In genomic region chr2:102038229-102038894, GRCm38 (mm10) we compare ENCODE assay signal across 7 mouse cellular contexts.
DNase-seq lines count a peak whose midpoint lies in the region.

No protein-coding gene starts in this region.

- intact Hi-C loops in heart, postnatal 10 days (cut with DNase I) = no loop called here
- intact Hi-C loops in left cerebral cortex, postnatal 10 days (cut with DNase I) = no loop called here

- DNase-seq in urinary bladder, postnatal 25 days (ENCODE audit: low spot score) = peak; percentile 11
- no peak for DNase-seq in urinary bladder, adult 2 months (ENCODE audit: low spot score)
- peak; percentile 83 to 86 for DNase-seq in cerebellum, postnatal 36 days
- DNase-seq in heart, postnatal 10 days = peak; percentile 65 to 72
- peak; percentile 74 to 79 for DNase-seq in left cerebral cortex, postnatal 10 days (ENCODE audit: extremely low spot score in 1 of 2, low spot score in 2 of 2)
- peak; percentile 32 for DNase-seq in ovary, postnatal 14 days (ENCODE audit: low spot score)
- no peak for DNase-seq in c-Kit-positive CD71-positive TER-119-positive erythroid progenitor cells, embryonic 14.5 days (ENCODE audit: low spot score)

Comparison
In these comparisons a context has a peak if more than half of its experiments do, and no peak if none do; other contexts are left out.
1. DNase-seq: peak in urinary bladder, postnatal 25 days (single experiment), cerebellum, postnatal 36 days (2 of 2), heart, postnatal 10 days (2 of 2), left cerebral cortex, postnatal 10 days (2 of 2) and ovary, postnatal 14 days (single experiment); none in urinary bladder, adult 2 months (single experiment) and c-Kit-positive CD71-positive TER-119-positive erythroid progenitor cells, embryonic 14.5 days (single experiment).